Mouse (Mus musculus) testis, postnatal 14 days (tissue): ENCODE measurements around the gene Mtnr1b.
"Not testable (repeated sequence)": the region's sequence is repeated elsewhere in the genome, so short reads cannot be mapped to it uniquely, and the experiment has no call there.

Experiments
- DNase-seq: peaks from one replicate; pipeline ENCODE4 v3.0.0; 2021; ENCODE audit warnings: low spot score

Mtnr1b gene

DNA sequence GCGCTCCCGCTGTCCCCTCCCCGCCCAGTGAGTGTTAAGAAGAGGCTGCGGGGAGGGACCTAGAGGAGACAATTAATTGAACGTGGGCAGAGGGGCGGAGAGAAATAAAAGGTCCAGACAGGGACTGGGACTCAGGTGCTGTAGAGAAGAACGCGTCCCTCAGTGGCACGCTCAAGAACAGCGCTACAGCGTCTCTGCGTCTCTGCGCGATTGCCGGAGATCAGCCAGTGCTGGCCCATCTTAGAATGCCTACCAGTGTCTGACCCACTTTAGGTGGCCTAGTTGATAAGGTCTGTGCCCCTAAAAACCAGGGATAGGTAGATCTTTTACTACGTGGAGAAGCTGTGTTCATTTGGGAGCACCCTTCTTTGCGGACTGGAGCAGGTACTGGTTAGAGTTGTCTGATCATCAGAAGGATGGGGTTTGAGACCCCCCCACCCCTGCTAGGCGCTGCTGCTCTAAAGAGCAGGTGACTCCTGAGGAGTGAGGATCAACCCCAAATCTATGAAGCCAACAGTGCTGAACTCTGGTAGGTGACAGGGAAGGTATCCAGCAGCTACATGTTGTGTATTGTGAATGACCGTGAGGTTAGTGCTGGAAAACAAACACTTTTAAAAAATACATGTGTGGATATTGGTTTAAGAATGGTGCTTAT, at the start of gene Mtnr1b:
Gene Mtnr1b, minus strand, starts transcription at position 51 of the 655 bp plus-strand sequence.
- no peak for DNase-seq

DNA sequence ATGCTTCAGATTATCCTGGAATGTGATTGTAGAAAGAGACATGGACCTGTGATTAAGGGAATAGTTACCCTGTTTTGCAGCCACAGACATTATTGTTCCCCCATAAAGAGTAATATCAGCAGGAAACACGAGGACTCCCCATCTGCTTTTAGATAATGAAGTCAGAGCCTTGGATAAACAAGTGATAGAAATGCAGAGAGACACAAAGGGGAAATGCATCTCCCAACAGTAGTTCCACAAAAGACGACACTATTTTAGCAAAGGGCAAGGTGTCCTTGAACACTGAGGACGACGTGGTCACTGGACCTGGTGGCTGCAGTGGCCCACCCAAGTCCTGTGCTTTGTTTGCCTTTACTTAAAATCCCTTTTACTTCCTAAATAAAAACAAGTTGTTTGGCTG, 45.9 kb upstream of the Mtnr1b start:
- no peak for DNase-seq

DNA sequence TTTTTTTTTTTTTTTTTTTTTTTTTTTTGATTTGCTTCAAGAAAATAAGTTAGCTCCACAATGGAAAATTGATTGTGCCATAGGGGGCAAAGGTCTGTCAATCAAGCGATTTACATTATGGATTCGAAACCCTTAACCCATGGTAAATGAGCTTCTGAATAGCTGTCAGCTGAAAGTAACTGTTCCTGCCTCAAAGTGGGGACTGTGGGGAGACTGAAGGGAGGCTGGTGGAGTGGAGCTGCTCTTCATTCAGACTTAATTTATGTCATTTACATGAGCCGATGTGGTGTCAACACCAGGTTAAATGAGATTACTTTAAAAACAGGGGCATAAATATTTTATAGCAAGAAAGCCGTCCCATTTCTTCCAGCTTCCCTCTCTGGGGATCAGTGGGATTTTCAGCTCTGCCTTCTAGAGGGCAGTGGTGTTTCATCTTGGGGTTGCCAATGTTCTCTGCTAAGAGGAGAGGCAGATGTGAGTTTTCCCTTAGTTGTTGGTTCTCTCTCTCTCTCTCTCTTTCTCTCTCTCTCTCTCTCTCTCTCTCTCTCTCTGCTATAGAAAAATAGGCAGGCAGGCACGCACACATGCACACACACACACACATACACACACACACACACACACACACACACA, 45.1 kb upstream of the Mtnr1b start:
- no peak for DNase-seq

DNA sequence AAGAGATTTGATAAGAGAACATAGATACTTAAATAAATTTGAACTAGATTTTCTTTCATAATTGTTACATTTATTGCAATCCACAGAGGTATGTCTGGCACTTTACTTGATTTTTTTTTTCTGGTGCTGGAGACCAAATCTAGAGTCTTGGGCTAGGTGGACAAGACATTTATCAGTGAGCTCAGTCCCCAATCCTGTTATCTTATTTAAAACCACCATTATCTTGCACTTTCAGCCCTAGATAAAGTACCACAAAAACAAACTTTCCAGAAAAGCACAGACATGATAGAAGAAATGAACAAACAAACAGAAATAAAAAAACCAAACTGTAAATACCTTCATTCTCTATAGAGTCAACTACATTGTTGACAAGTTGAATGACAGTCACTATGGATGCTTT, 42.2 kb upstream of the Mtnr1b start:
- no peak for DNase-seq

DNA sequence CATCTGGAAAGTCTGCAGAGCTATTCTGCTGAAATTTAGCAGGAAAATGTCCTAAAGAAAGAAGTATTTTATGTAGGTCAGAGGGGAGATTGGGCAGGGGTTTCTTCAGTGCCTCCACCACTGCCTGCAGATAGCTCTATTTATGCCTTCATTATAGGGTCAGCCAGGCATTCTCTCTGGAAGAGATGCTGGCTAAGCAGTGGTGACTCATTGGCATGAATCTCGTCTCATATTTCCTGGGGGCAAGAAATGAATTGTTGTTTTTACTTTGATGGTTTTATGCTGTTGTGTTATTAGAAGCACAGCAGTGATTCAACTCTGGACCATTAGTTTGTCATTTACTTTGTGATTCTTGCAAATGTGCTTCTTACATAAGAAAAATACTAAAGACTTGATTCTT, 38.4 kb upstream of the Mtnr1b start:
- no peak for DNase-seq

DNA sequence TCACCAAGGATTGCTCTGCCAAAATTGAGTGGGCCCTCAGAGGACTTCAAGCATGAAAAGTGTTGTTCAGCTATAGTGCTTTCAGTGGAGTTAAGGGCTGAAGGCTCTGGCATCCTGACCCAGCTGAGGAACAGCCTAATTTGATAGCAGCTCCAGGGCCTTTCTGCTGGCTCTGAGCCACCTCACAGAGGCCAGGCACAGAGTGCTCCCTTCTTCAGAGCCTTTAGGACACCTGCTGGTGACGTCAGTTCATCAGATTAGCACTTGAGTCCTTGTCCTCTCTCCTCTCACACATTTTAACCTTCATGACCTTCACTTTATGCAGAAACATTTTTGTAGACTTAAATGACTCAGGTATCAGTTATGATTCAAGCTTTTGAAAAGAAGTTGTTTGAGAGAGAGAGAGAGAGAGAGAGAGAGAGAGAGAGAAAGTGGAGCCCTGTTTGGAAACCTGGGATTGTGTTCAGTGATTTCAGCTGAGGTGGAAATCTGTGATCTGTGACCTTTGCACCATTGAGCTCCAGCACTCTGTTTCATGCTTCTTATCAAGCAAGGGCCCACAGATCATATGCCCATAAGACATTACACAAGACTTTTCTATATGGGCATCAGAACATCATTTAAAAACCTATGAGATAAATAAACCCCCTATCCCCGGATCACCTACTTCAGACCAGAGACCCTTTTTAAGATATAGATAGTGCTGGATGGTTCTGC, 35.2 kb upstream of the Mtnr1b start:
- DNase-seq = peak; percentile 9

GRCm38 (mm10) chr9:15903948-15904750, 29.8 kb upstream of the Mtnr1b start:
- DNase-seq = no peak

DNA sequence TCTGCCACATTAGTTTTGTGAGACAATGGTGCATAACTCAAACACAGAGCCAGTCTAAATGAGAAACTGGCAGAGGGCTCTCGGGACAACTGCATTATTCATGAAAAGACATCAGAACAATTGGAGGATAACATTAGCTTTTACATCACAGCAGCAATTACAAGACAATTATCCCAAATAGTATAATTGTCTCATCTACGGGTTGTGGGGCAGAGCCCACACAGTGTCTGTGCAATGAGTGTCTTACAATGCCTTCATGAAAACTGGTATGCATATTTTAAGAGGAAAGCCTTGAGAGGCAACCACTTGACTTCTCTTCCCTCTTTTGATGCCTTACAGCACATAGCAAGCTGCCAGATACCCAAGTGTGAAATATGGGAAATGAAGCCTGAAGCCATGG, 23.8 kb upstream of the Mtnr1b start:
- no peak for DNase-seq

DNA sequence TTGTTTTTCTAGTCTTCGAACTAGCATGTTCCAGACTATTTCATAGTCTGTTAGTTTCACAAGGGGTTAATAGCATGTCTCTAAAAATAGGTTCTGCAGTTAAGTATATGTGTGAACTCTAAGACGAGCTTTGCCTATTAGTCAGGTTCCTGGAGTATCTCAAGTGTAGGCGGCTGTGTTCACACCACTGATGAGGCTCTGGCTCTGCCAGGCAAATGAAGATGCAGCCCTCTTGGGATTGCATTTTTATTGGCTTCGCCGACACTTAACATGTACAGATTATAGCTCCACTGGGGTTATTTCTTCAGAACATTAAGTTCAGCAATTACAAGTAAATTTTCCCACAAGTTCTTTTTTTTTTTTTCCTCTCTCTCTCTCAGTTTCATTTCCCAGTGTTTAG, 12.4 kb upstream of the Mtnr1b start:
- peak; percentile 6 for DNase-seq

DNA sequence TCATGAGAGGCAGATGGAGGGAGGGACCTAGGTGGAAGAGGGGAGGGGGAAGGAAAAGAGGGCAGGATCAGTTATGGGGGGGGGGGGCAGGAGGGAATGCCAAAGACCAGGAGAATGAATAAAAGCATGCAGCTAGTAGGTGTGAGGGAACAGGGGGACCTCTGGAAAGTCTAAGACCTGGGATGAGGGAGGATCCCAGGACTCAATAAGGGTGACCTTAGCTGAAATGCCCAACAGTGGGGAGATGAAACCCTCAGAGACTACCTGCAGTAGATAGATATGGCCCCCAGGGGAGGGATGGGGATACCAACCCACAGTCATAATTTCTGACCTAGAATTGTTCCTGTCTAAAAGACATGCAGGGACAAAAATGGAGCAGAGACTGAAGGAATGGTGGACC, 6.4 kb upstream of the Mtnr1b start:
- DNase-seq = no peak

DNA sequence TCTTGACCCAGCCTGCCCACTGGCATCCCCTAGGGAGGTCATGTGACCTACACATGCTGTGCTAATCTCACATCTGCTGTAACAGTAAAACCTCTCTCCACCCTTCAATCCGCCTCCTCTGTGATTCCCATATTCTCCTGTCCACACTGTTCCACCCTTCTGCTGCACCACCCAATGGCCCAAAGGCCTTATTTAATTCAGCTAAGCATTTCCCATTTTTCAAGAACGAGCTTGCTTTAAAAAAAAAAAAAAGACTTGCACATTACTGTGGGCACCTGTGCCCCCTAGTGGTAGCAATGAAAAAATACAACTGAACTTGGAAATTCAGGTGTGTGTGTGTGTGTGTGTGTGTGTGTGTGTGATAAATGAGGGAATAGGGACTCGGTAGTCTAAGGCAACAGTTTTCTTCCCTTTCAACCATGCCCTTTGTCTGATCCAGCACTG, 5.8 kb upstream of the Mtnr1b start:
- no peak for DNase-seq

- no peak for DNase-seq
Observed at GRCm38 (mm10) chr9:15870013-15870412, 4.3 kb downstream of the Mtnr1b start.

DNA sequence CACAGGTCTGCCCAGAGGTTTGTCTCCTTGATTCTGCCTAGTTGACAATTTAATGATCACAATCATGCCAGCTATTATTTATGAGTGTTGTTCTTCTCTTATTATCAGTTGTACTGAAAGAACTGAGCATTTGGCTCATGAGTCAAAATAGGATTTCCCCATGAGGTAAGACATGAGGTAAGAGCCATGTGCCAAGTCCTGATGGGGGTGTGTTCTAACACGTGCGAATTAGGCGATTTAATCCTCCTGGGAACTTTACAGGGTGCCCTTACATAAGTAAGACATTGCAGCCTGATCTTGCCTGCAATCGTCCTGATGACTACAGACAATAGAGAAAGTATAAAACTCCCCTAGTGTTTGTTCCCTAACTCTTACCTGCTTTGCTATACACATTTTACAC, 4.9 kb downstream of the Mtnr1b start:
- DNase-seq = no peak

DNA sequence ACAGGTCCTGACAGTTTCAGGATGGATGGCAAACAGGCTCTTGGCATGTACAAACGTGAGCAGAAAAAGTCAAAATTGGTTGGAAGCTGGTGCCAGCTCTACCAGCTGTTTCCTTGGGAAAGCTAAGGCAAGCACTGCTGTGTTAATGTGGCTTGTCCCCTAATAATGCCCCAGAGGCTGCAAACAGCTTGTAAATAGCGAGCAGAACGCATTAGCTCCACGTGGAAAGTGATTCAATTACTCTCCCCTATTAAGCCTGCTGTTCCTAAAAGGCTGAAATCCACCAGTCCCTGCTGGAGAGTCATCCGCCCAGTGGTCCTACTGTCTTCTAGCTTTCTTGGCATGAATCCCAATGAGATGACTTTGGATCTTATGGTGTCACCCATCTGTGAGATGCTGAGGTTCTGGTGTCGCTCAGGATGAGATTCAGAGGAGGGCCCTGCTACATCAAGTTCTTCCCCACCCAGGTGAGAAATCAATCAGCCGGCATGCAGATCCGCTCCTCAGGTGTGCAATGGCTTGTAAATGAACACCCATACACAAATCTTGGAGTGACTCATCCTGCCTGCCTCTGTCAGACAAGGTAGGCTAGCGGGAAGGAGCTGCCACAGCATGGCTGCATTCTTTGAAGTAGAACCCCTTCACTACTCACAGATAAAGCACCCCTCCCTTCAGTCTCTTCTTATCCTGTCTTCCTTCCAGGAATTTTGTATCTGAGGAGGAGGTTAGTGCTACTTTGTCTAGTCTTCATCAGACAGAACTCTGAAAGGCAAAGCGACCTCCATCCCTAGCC, 7.9 kb downstream of the Mtnr1b start:
- no peak for DNase-seq

- no peak for DNase-seq
Observed at GRCm38 (mm10) chr9:15861402-15861801, 13.0 kb downstream of the Mtnr1b start.

- no peak for DNase-seq
Observed at GRCm38 (mm10) chr9:15850749-15851148, 23.6 kb downstream of the Mtnr1b start.

DNA sequence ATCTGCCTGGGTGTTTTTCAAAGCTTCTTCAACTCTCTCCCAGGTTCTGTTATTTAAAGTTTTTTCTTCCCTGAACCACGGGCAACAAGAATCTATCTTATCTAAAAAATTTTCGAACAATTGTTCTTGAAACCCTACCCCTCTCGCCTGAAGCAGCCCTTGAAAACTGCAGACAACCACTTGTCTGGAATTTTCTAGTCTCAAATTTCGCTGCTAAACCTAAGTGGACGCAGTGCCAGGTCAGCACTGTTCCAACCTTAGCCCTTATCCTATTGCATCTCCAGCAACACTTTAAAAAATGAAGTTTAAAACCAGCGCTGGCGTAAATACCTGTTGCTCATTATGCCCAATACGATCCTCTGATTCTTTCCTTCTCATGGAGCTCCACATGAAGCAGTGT, 29.0 kb downstream of the Mtnr1b start:
- DNase-seq = no peak

GRCm38 (mm10) chr9:15844936-15845335, 29.4 kb downstream of the Mtnr1b start:
- not testable (repeated sequence) for DNase-seq

- DNase-seq = peak; percentile 12
Observed at GRCm38 (mm10) chr9:15813002-15813911, 61.1 kb downstream of the Mtnr1b start.

GRCm38 (mm10) chr9:15804296-15804695, 70.1 kb downstream of the Mtnr1b start:
- DNase-seq = no peak
